Mouse (Mus musculus): Measurements from ENCODE around the gene Rnd1. TPM values are rescaled to one million over a fixed set of nuclear protein-coding genes. Genes with fewer than 3 reads are reported as not detected.
A peak's percentile ranks its signal among the peaks of the same experiment; 100 is the strongest.

The Rnd1 gene
- 1 to 10 TPM; 2.1 to 2.4 TPM for total RNA-seq (2021)
- long read RNA-seq, experiment 1, partial matches to known transcripts: 0 of 1 reads
- long read RNA-seq, experiment 1, other reads (novel, unspliced or antisense): 0 of 1 reads
- long read RNA-seq, experiment 2, partial matches to known transcripts: 0 of 1 reads
- long read RNA-seq, experiment 2, other reads (novel, unspliced or antisense): 0 of 1 reads

DNA sequence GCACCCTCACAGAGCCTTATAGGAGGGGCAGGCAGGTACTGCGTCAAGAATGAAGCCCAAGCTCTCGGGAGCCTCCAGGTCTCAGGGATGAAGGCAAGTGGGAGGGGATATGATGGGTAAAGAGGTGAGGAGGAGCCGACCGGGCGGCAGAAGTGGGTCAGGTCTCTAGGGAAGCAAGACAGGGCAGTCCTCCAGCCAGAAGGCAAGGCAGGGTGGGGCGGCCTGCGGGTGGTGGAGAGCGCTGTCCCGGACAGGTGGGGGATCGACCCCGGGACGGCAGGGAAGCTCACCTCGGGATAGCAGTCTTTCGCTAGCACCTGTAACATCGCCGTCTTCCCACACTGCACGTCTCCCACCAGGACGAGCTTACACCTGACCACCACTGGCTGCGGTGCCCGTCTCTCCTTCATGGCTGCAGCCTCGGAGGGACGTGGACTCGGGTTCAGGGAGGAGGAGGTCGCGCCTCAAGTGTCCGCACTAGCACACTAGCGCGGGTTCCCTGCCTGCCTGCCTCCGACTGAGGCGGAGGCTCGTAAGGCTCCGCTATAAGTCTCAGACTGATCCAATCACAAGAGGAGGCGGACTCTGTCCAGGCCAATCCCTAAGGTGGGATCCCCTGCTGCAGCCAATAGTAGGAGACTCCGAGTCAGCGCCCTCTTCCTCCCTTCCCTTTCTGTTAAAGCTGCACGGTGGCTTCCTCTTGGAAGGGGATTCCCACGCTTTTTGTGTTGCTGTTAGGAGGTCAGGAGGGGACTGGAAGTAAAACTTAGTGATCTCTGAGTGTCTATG lies at the start of gene Rnd1:
Gene Rnd1 (minus strand): TSS at position 522 of the 789 bp plus-strand sequence.
- peak; percentile 86 to 87 for DNase-seq

DNA sequence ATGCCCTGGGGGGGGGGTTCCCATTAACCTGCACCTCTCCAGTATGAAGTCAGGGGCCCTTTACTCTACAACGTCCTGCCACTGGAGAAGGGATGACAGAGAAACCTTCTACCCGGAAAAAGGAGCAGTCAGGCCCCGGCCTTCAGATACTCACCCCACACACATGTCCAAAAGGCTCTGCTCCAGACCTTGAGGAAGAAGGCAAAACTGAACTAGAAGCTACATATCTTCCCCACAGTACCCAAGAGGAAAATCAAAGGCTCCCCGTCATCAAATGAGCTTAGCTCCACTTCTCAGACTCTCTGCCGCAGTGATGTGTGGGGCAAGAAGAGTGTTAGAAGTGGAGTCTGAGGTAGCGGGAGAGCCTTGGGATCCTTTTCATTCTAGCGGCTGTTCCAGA lies 49.5 kb upstream of the Rnd1 start:
- no peak for DNase-seq

- DNase-seq: no peak
Measured at GRCm38 (mm10) chr15:98726079-98726478, 48.8 kb upstream of the Rnd1 start.

GRCm38 (mm10) chr15:98724441-98724840 lies 47.2 kb upstream of the Rnd1 start:
- no peak for DNase-seq

DNA sequence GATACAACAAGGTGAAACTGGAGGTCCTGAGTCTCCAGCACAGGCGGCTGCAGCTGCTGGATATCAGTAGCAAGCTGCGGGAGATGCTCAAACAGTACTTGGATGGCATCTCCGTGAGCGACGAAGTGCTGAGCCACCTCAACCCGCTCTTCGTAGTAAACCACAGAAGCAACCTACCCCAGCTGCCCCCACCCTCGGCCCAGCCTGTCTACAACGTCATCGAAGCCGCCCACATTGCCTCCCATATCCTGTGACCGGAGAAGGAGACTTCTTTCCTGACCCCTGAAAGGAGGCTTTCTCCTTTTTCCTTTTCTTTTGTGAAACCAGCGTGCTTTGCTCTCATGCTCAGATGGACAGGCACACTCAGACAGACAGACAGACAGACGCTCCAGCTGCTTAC lies 45.6 kb upstream of the Rnd1 start:
- no peak for DNase-seq

GRCm38 (mm10) chr15:98722191-98722590 lies 44.9 kb upstream of the Rnd1 start:
- DNase-seq: no peak

DNA sequence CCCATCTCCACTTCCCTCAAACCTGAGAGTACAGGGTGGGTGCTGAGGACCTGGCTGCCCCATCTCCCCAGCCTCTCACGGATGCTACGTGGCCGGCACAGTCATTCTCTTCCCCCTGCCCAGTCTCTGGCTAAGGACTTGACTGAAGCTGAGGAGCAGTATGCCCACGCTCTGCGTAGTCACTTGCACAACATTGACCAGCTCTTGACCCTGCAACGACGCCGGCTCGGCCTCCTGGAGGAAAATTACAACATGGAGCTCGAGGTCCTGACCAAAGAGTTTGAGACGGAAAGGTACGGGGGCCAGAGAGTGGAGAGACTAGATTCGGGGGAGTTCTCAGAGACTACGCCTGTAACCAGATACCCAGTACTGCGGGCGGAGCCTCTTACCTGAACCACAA lies 40.0 kb upstream of the Rnd1 start:
- no peak for DNase-seq

DNA sequence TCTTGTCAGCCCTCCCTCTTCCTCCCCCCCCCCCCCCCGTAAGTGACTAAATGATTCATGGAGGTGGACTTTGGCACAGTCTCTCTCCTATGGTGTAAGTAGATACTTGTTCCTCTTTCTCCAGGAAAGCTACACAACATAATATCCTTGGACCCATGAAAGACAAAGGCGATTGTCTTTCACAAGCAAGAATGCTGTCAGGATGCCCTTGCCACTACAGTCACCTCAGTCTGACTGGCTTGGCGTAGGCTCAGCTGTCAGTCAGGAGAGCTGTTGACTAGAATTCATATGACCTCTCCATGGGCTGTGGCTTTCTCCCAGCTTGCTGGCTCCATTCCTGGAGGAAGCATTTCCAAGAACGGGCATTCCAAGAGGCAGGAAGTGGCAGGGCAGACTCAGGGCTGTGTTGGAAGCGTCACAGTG lies 37.0 kb upstream of the Rnd1 start:
- peak; percentile 18 to 29 for DNase-seq

- peak; percentile 78 to 87 for DNase-seq
Measured at GRCm38 (mm10) chr15:98710442-98710841, 33.2 kb upstream of the Rnd1 start.

GRCm38 (mm10) chr15:98707766-98708372 lies 30.6 kb upstream of the Rnd1 start, which contains the start of gene Ccdc65:
Ccdc65 (plus strand) TSS chr15:98708207.
- DNase-seq: peak; percentile 87 to 89

DNA sequence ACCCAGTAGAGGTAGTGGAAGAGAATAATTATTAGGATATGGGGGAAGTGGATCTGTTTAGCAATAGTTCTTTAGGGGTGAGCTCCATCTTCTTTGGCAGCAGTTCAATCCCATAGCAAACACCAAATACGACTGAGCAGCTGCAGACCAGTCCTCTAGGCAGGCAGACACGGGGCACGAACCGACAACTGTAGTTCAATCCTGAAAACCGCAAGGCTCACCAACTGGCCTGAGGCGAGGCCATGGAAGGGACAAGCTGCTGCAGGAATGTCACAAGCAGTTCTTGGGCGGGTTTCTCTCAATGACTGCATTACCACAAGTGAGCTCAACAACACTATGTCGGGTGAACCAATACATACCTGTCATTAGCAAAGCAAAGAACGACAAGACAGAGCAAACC lies 27.1 kb upstream of the Rnd1 start:
- no peak for DNase-seq

DNA sequence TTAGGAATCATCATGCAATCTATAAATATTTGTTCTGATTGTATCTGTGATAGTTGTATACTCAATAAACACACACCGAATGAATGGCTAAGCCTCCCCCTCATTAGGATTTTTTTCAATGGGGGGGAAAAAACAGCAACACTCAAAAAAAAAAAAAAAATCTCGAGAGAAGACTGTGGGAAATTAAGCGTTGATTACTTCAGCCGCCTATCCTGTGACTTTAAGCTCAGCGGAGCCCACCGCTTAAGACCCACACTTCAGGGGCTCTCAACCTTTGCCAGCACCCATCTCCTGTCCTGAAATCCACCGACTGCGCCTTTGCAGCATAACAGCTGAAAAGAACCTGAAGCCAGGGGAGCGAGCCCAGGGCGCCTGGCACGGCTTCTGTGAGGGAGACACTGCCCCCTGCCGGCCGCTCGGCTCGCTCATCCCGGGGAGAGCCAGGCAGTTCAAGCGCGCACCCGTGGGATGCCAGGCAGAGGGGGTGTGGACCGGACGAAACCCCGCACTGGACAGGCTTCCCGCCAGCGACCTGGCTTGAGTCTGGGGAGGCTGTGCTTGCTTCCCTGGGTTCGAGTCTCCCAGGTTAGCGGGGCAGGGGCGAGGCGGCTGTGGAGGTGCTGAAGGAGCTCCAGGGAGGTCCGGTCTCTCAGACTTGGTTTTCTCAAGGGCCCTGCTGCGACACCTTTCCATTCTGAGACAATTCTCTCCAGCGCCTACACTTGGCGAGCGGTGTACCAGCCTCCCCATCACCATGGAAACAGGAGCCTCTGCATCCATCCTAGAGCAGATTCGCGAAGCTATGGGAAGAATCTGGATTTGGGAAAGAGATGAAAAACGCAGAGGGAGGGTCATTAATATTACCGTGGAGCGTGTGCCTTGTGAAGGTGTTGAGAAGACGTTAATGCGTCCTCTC lies 22.2 kb upstream of the Rnd1 start:
- DNase-seq: peak; percentile 92 to 94

DNA sequence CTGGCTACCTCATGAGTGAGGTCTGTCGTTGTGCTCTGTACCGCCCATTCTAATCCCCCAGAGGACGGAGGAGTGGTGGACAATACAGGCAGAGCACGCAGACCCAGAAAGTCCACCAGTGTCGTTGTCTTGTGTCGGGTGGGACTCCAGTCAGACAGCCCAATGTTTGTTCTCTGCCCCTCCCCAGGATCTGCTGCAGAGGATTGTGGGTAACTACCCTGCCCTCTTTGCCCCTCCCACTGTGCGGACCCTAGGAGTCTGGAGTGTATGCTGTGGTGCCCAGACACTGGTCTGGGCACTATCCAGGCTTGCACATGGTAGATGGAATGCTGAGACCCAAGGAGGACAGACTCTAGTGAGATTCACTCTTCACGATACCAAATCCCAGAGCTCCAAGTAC lies 19.0 kb upstream of the Rnd1 start:
- no peak for DNase-seq

GRCm38 (mm10) chr15:98695726-98696125 lies 18.5 kb upstream of the Rnd1 start:
- DNase-seq: peak in 1 of 2 experiments; percentile 52

- DNase-seq: peak; percentile 41 to 57
Measured at GRCm38 (mm10) chr15:98692171-98692715, 15.0 kb upstream of the Rnd1 start.

DNA sequence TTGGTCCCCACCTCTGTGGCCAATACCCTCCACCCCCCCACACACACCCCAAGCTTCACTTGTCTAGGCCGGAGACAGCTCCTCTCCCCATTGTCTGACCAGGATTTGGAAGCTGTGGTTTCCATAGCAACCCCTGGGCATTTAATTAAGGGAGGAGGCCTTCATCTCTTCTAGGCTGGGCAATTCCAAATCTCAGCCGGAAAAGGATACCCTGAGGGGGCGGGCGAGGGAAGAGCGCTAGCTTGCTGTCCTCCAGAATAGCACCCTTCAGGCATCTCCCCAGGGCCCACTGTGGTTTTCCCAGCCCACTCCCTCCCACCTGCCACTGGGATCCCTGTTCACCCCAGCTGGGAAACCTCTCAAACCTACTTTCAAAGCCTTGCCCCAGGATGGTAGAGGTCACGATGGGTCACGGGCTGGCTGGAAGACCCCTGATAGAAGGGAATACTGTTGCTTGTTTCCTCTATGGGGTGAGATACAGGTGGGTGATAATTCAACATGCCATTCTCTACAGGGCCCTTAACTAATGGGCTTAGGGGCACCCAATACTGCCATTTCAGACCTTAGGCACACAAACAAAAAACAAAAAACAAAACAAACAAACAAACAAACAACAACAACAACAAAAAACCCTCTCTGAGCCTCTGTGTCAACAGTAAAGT lies 14.4 kb upstream of the Rnd1 start:
- DNase-seq: no peak

DNA sequence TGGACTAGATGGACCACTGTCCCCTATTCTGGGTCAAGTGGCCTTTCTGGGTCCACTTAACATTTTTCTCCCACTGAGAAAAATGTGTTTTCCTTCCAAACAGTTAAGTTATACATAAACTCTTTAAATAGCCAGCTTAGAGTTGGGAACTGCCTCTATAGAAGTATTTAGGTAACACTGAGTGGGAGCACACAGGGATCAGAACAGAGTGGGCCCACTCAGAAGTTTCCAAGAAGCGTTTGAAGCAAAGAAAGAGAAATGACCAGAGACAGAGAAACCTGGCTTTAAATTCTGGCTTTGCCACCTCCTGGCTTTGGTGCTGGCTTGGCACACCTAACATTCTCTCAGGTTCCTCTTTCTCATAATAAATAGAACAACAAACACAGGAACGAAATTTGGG lies 12.4 kb upstream of the Rnd1 start:
- DNase-seq: no peak

DNA sequence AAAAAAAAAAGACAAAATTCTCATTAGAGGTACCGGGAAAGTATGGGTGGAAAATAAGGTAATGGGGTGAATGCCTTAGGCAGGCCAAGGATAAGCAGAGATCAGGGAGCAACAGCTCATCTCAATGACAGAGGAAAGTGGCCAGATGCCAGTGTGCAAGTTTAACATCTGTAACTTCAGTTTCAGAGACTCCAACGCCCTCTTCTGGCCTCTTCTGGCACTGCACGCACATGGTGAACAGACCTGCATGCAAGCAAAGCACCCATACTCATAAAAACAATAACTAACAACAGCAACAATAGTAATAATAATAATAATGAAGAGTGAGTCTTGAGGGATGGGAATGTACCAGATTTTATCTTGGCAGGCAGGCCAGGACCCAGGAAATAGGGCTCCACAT lies 8.7 kb upstream of the Rnd1 start:
- DNase-seq: no peak

- no peak for DNase-seq
Measured at GRCm38 (mm10) chr15:98683746-98684145, 6.5 kb upstream of the Rnd1 start.

DNA sequence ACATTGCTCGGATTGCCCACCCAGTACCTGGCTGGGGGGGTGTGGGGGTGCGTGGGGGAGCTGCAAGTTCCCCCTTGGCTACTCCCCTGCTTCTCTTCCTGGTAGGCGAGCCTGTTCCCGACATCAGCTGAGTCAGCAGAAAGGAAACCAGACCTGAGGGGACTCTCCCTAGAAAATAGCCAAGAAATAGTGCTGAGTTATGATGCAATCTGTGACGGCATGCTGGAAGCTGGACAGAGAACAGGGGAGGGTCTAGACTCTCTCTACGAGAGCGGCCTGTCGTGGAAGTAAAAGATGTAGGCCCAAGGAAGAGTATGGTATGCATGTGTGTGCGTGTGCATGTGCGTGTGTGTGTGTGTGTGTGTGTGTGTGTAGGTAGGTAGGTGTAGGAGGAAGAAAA lies 5.9 kb upstream of the Rnd1 start:
- DNase-seq: no peak

DNA sequence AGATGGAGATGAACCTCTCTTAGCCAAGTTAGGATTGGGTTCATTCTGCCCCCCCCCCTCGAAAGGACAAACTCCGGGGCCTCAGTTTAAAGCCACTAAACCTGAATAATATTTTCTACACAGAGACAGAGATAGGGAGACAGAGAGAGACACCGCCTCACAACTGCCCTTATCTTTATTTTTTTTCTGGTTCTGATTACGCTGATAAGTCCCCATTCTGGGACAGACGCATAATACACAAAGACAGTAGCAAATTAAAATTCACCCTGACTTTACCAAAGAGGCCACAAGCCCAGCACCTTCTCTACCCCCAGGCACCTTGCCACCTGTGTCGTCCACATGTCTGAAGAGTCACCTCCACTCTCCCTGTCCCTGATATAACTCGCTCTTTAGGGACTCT lies 4.4 kb upstream of the Rnd1 start:
- no peak for DNase-seq
